10 mouse cellular contexts compared by ENCODE assay signal in genomic region chr11:98356625-98357394, GRCm38 (mm10). TPM values are rescaled to one million over a fixed set of nuclear protein-coding genes. Genes with fewer than 3 reads are reported as not detected.
DNase-seq lines count a peak whose midpoint lies in the region; ATAC-seq lines count a peak whose summit lies in the region.
"Had no signal": no experiment of that assay in that cellular context is flagged by ENCODE, and none has a peak within 500 bp of the region (broad histone marks: within the 10 kb centered on the region; RNA-seq: fewer than 3 reads in every experiment).

No protein-coding gene starts in this region.

- peaks cover 53% of the 10 kb centered on the region for H3K4me1 ChIP-seq in heart, embryonic 10.5 days
- H3K4me1 ChIP-seq in lung, embryonic 16.5 days (replicated peaks; ENCODE audit: control insufficient read depth, insufficient read depth, low read length), result peaks cover 43% of the 10 kb centered on the region
- peaks cover 52% of the 10 kb centered on the region for H3K4me1 ChIP-seq in limb, embryonic 10.5 days
- peaks cover 29% of the 10 kb centered on the region for H3K4me1 ChIP-seq in stomach, embryonic 14.5 days (ENCODE audit: control insufficient read depth, insufficient read depth, low read length)

- H3K9ac ChIP-seq in lung, embryonic 16.5 days (ENCODE audit: low read length), result peak overlapping the region; percentile 66; the same call in 1 of the 2 replicates
- H3K9ac ChIP-seq in stomach, embryonic 14.5 days (replicated peaks; ENCODE audit: low read depth, low read length), result peak overlapping the region; percentile 18; the same call in 1 of the 2 replicates

- 80% methylated on average over 7 of the region's 7 CpGs for WGBS in heart, embryonic 10.5 days
- 54% methylated on average over 7 of the region's 7 CpGs for WGBS in lung, embryonic 16.5 days
- 78% methylated on average over 7 of the region's 7 CpGs for WGBS in limb, embryonic 10.5 days
- 65% methylated on average over 7 of the region's 7 CpGs for WGBS in stomach, embryonic 14.5 days

- intact Hi-C loops in gastrocnemius, postnatal 14 days (cut with DNase I; ENCODE audit: low total_unique reads), result no loop called here

- ATAC-seq in lung, embryonic 16.5 days (ENCODE audit: low read depth), result peak; percentile 21
- ATAC-seq in stomach, embryonic 14.5 days (ENCODE audit: insufficient number of reproducible peaks, insufficient read depth, low FRiP score, low read depth), result peak; percentile 56

- H3K27ac ChIP-seq in heart, embryonic 10.5 days, result peak overlapping the region; percentile 95
- H3K27ac ChIP-seq in lung, embryonic 16.5 days (ENCODE audit: low read length), result peak overlapping the region; percentile 94
- 0 out of 2 replicates have a peak overlapping the region, but pooled peaks have one; percentile 90 for H3K27ac ChIP-seq in limb, embryonic 10.5 days
- peak overlapping the region; percentile 91 for H3K27ac ChIP-seq in stomach, embryonic 14.5 days (ENCODE audit: low read length)

- no peaks in the 10 kb centered on the region for H3K9me3 ChIP-seq in heart, embryonic 10.5 days
- H3K9me3 ChIP-seq in lung, embryonic 16.5 days (ENCODE audit: control insufficient read depth, low read length), result no peaks in the 10 kb centered on the region
- no peaks in the 10 kb centered on the region for H3K9me3 ChIP-seq in limb, embryonic 10.5 days (replicated peaks)
- H3K9me3 ChIP-seq in stomach, embryonic 14.5 days (ENCODE audit: control insufficient read depth, low read depth, low read length), result no peaks in the 10 kb centered on the region

- peaks cover 4% of the 10 kb centered on the region; the same call in 1 of the 2 replicates for H3K36me3 ChIP-seq in heart, embryonic 10.5 days
- H3K36me3 ChIP-seq in lung, embryonic 16.5 days (ENCODE audit: control insufficient read depth, insufficient read depth, low read length), result no peaks in the 10 kb centered on the region
- peaks cover 5% of the 10 kb centered on the region; the same call in 1 of the 2 replicates for H3K36me3 ChIP-seq in limb, embryonic 10.5 days
- H3K36me3 ChIP-seq in stomach, embryonic 14.5 days (ENCODE audit: control insufficient read depth, insufficient read depth, low read length), result no peaks in the 10 kb centered on the region

- H3K4me3 ChIP-seq in heart, embryonic 10.5 days, result peak overlapping the region; percentile 84
- no peak overlapping the region for H3K4me3 ChIP-seq in lung, embryonic 16.5 days (ENCODE audit: low read length)
- H3K4me3 ChIP-seq in limb, embryonic 10.5 days, result no peak overlapping the region
- 0 out of 2 replicates have a peak overlapping the region, but pooled peaks have one; percentile 58 for H3K4me3 ChIP-seq in stomach, embryonic 14.5 days (ENCODE audit: low read depth, low read length)

- no peak for DNase-seq in heart, embryonic 10.5 days (ENCODE audit: low spot score)
- no peak for DNase-seq in heart, adult 9 months (ENCODE audit: low spot score in 2 of 2)
- no peak for DNase-seq in lung, postnatal 25 days (ENCODE audit: low spot score)
- DNase-seq in limb, embryonic 10.5 days (ENCODE audit: low spot score), result no peak
- DNase-seq in thymus, postnatal 4 days, result no peak
- no peak for DNase-seq in gastrocnemius, postnatal 14 days
- DNase-seq: cerebellum, adult 18-20 months had no signal

- peaks cover 38% of the 10 kb centered on the region for H3K27me3 ChIP-seq in heart, embryonic 10.5 days (ENCODE audit: insufficient read depth, poor library complexity, severe bottlenecking)
- peaks cover 3% of the 10 kb centered on the region; the same call in 1 of the 2 replicates for H3K27me3 ChIP-seq in lung, embryonic 16.5 days (ENCODE audit: control insufficient read depth, insufficient read depth, low read depth, low read length)
- peaks cover 45% of the 10 kb centered on the region for H3K27me3 ChIP-seq in limb, embryonic 10.5 days (ENCODE audit: low read depth, poor library complexity, severe bottlenecking)
- H3K27me3 ChIP-seq in stomach, embryonic 14.5 days (ENCODE audit: control insufficient read depth, insufficient read depth, low read length), result peaks cover under 1% of the 10 kb centered on the region; the same call in 1 of the 2 replicates

- peak overlapping the region; percentile 77; the same call in 1 of the 2 replicates for H3K4me2 ChIP-seq in lung, embryonic 16.5 days (ENCODE audit: low read depth, low read length)
- peak overlapping the region; percentile 71; the same call in 1 of the 2 replicates for H3K4me2 ChIP-seq in stomach, embryonic 14.5 days (replicated peaks; ENCODE audit: low read depth, low read length)

RNA-seq across cellular contexts. Expression of gene Stard3, which starts 1.4 kb away (rescaled TPM):
- polyA plus RNA-seq in heart, embryonic 10.5 days (2016; fragmentation: Nextera tagmentation; extraction: Ambion mirVana), result 51.0 and 53.0 TPM in 2 replicates
- 55.9 and 61.3 TPM in 2 replicates for polyA plus RNA-seq in lung, embryonic 16.5 days (2015; fragmentation: Nextera tagmentation; extraction: Ambion mirVana)
- 37.8 and 41.3 TPM in 2 replicates for polyA plus RNA-seq in limb, embryonic 10.5 days (2016; fragmentation: Nextera tagmentation; extraction: Ambion mirVana)
- 42.6 and 43.7 TPM in 2 replicates for polyA plus RNA-seq in stomach, embryonic 14.5 days (2014; fragmentation: Nextera tagmentation; extraction: Ambion mirVana)
- 1 to 10 TPM; 7.3 to 9.4 TPM for total RNA-seq in gastrocnemius, postnatal 14 days (2021)

RNA-seq across cellular contexts. Expression of gene Ppp1r1b, which starts 8.6 kb away (rescaled TPM):
- 8.1 and 20.1 TPM in 2 replicates for polyA plus RNA-seq in heart, embryonic 10.5 days (2016; fragmentation: Nextera tagmentation; extraction: Ambion mirVana)
- 5.6 and 6.1 TPM in 2 replicates for polyA plus RNA-seq in lung, embryonic 16.5 days (2015; fragmentation: Nextera tagmentation; extraction: Ambion mirVana)
- polyA plus RNA-seq in limb, embryonic 10.5 days (2016; fragmentation: Nextera tagmentation; extraction: Ambion mirVana), result 0.13 TPM in 2 replicates
- polyA plus RNA-seq in stomach, embryonic 14.5 days (2014; fragmentation: Nextera tagmentation; extraction: Ambion mirVana), result 8.7 and 10.7 TPM in 2 replicates
- under 1 TPM; 0.20 to 0.29 TPM for total RNA-seq in gastrocnemius, postnatal 14 days (2021)

RNA-seq across cellular contexts. Expression of gene Tcap, which starts 26.8 kb away (rescaled TPM):
- 86.0 and 159 TPM in 2 replicates for polyA plus RNA-seq in heart, embryonic 10.5 days (2016; fragmentation: Nextera tagmentation; extraction: Ambion mirVana)
- 6.7 and 8.0 TPM in 2 replicates for polyA plus RNA-seq in lung, embryonic 16.5 days (2015; fragmentation: Nextera tagmentation; extraction: Ambion mirVana)
- polyA plus RNA-seq in limb, embryonic 10.5 days (2016; fragmentation: Nextera tagmentation; extraction: Ambion mirVana), result 0.16 and 0.40 TPM in 2 replicates
- 0.27 and 0.36 TPM in 2 replicates for polyA plus RNA-seq in stomach, embryonic 14.5 days (2014; fragmentation: Nextera tagmentation; extraction: Ambion mirVana)
- total RNA-seq in gastrocnemius, postnatal 14 days (2021), result 1,000 to 10,000 TPM in 1 of 2 experiments, 100 to 1,000 TPM in 1; 673 to 1,120 TPM
- polyA plus RNA-seq: forebrain, embryonic 14.5 days had no signal

RNA-seq across cellular contexts. Expression of gene Neurod2, which starts 27.4 kb away (rescaled TPM):
- polyA plus RNA-seq in heart, embryonic 10.5 days (2016; fragmentation: Nextera tagmentation; extraction: Ambion mirVana), result not detected in 2 replicates
- polyA plus RNA-seq in lung, embryonic 16.5 days (2015; fragmentation: Nextera tagmentation; extraction: Ambion mirVana), result 0.06 TPM in 1 of 2 replicates, not detected in the other
- not detected in 2 replicates for polyA plus RNA-seq in limb, embryonic 10.5 days (2016; fragmentation: Nextera tagmentation; extraction: Ambion mirVana)
- not detected in 2 replicates for polyA plus RNA-seq in stomach, embryonic 14.5 days (2014; fragmentation: Nextera tagmentation; extraction: Ambion mirVana)
- not detected for total RNA-seq in gastrocnemius, postnatal 14 days (2021)

RNA-seq across cellular contexts. Expression of gene Pnmt, which starts 29.4 kb away (rescaled TPM):
- polyA plus RNA-seq in heart, embryonic 10.5 days (2016; fragmentation: Nextera tagmentation; extraction: Ambion mirVana), result 5.0 and 5.1 TPM in 2 replicates
- 0.13 TPM in 1 of 2 replicates, not detected in the other for polyA plus RNA-seq in lung, embryonic 16.5 days (2015; fragmentation: Nextera tagmentation; extraction: Ambion mirVana)
- polyA plus RNA-seq in limb, embryonic 10.5 days (2016; fragmentation: Nextera tagmentation; extraction: Ambion mirVana), result 0.61 TPM in 1 of 2 replicates, not detected in the other
- polyA plus RNA-seq in stomach, embryonic 14.5 days (2014; fragmentation: Nextera tagmentation; extraction: Ambion mirVana), result not detected in 2 replicates
- total RNA-seq in gastrocnemius, postnatal 14 days (2021), result under 1 TPM; 0.39 to 0.53 TPM

Comparison
In these comparisons a context has a peak if more than half of its experiments do, and no peak if none do; other contexts are left out.
1. H3K4me3 ChIP-seq: peak in heart, embryonic 10.5 days (single experiment) and stomach, embryonic 14.5 days (single experiment); none in lung, embryonic 16.5 days (single experiment) and limb, embryonic 10.5 days (single experiment).
2. Peak in every context shown above with its lines, with median percentiles within 50 percentile points of each other: H3K27ac ChIP-seq.